Mouse (Mus musculus): ENCODE data around the gene Myh6.
"Not testable (repeated sequence)": the region's sequence is repeated elsewhere in the genome, so short reads cannot be mapped to it uniquely, and the experiment has no call there.

Gene Myh6

GRCm38 (mm10) chr14:54966320-54966977 is at the start of gene Myh6:
Gene Myh6, minus strand, starts transcription at chr14:54966927.
- DNase-seq (ENCODE audit: low read depth) = no peak

DNA sequence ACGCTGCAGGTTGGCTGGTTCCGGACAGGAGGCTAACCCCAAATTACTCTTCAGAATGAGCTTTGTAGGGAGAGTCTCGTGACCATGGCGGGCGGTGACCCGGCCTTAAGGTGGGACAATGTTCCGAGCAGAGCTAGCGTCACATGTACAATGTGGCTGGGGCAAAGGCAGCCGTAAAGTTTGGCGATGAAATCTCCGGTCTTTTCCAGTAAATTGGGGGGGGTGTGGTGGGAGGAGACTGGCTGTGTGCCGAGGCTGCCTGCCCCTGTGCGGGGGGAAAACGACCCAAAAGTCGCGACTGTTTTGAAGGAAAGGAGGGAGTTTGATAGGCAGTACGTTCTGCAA is 49.0 kb upstream of the Myh6 start:
- no peak for DNase-seq (ENCODE audit: low read depth)

- DNase-seq (ENCODE audit: low read depth) = peak; percentile 99
Measured at GRCm38 (mm10) chr14:55014991-55015766, 48.5 kb upstream of the Myh6 start, which contains the start of gene Ngdn. Gene Ngdn, plus strand, starts transcription at chr14:55015454.

DNA sequence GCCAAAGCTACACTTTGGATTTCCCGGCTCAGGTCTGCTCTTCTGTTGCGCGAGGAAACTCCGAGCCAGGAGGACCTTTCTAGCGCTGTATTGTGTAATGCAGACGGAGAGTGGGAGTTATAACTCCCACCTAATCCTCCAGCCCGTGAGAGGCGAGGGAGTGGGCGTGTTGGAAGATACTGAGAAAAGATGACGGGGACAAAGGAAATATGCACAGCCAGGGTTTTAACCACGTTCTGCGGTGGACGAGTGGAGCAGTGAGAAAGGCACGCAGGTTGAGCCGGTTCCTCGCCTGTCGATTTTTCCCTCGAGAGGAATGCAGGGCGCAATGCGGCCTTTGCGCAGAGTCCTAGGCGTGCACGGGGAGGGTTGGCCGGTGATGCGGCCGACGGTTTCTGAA is 47.9 kb upstream of the Myh6 start:
- DNase-seq (ENCODE audit: low read depth) = no peak

- no peak for DNase-seq (ENCODE audit: low read depth)
Measured at GRCm38 (mm10) chr14:55011116-55011515, 44.4 kb upstream of the Myh6 start.

GRCm38 (mm10) chr14:55008417-55008816 is 41.7 kb upstream of the Myh6 start:
- DNase-seq (ENCODE audit: low read depth) = no peak

GRCm38 (mm10) chr14:55007120-55007908 is 40.6 kb upstream of the Myh6 start:
- no peak for DNase-seq (ENCODE audit: low read depth)

DNA sequence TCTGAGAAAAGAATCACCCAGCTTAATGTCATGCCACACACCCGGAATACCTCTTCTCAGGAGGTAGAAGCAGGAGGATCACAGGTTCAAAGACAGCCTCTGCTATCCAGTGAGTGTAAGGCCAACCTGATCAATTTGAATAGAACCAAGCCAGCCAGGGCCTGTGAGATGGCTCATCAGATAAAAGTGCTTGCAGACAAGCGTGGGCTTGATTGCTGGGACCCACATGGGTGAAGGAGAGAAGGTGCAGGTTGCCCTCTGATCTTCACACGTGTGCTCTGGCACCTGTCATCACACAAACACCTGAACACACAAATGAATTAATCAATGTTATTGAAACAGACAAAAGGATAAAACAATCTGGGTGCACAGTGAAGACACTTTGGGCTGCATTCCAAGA is 39.8 kb upstream of the Myh6 start:
- DNase-seq (ENCODE audit: low read depth) = no peak

DNA sequence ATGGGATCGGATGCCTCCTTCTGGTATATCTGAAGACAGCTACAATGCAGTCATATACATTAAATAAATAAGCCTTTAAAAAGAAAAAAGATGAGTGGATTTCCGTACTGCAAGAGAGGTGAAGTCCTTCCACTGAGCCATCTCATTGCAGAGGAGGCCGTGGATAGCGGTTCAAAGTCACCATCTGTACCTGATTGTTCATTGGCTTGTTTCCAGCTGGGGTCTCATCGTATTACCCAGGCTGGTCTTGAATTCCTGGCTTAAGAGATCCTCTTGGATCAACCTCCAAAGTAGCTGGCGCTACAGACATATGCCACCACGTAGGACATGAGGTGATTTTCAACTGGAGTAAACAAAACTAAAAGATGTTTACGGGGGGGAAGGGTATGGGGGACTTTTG is 39.2 kb upstream of the Myh6 start:
- DNase-seq (ENCODE audit: low read depth) = no peak

- DNase-seq (ENCODE audit: low read depth) = no peak
Measured at GRCm38 (mm10) chr14:55005506-55005905, 38.8 kb upstream of the Myh6 start.

DNA sequence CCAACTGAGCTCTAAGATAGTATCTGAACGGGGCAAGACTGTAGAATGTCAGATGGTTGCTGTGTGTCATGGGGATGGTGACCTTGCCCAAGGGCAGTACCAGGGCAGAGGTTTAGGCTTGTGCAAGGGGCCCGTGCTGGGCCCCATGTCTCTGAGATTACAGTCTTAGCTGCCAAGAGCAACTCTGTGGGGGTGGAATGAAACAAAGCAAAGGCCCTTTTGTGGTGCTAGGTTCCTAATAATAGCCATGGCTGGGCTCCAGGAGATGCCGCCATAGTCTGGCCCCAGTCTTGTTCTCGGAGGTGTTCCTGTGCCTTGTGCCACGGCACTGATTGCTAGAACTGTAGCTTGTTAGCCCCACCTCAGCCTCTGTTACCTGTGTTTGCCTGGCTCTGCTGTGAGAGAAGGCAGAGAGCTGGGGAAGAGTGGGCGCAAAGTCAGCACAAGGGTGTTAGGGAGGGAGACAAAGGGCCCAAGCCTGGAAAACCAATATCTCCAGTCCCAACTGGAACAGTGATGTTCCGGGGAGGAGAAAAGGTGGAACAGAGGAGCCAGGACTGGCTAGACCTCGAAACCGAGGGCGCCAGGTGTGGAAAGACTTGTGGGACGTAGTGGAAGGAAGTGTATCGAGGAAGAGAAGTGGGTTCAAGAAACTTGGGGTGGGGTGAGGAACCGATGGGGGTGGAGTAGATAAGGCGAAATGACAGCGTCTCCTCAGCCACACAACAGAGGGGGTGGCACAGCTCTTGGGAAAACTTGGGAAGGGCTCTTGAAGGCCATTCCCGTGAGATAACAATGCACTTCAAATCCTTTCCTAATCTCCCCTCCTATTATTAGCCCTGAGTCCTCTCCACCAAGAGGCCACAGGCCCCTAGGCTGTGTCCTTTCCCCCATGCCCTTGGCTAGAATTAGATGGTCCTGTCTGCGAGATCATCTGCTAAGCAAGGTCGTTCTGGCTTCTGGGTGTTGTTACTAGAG is 37.4 kb upstream of the Myh6 start:
- peak; percentile 7 for DNase-seq (ENCODE audit: low read depth)

- DNase-seq (ENCODE audit: low read depth) = no peak
Measured at GRCm38 (mm10) chr14:55002687-55003120, 36.0 kb upstream of the Myh6 start.

DNA sequence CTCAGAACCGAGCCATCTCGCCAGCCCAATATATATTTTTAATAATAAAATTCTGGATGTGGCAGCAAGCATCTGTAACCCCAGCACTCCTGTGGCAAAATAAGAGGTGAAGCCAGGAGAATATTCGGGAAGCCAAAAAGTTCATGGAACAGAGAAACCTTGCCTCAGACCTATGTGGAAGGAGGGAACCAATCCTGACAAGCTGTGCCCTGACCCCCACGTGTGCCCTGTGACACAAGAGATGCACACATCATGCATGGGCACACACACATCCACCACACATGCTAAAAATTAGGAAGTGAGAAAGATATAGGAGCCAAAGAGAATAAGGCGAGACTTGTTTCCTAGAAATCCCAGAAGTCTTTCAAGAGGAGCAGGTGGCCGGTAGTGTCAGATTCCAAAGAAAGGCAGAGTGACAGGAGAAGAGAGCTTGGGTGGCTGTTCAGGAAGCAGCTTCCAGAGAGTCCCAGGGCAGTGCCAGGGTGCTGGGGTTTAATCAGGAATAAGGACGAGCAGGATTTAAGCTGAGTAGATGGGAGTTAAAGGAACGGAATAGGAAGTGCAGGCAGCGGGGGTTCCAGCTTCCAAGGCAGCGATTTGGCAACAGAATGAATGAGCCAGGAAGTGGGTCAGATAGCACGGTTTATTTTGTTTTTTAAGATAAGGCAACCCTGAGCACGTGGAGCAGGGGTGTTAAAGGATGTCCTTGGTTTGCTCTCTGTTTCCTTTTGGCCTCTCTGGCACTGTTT is 35.4 kb upstream of the Myh6 start:
- no peak for DNase-seq (ENCODE audit: low read depth)

GRCm38 (mm10) chr14:55001446-55001845 is 34.7 kb upstream of the Myh6 start:
- no peak for DNase-seq (ENCODE audit: low read depth)

GRCm38 (mm10) chr14:55000814-55001213 is 34.1 kb upstream of the Myh6 start:
- no peak for DNase-seq (ENCODE audit: low read depth)

GRCm38 (mm10) chr14:54999868-55000267 is 33.1 kb upstream of the Myh6 start:
- DNase-seq (ENCODE audit: low read depth) = not testable (repeated sequence)

DNA sequence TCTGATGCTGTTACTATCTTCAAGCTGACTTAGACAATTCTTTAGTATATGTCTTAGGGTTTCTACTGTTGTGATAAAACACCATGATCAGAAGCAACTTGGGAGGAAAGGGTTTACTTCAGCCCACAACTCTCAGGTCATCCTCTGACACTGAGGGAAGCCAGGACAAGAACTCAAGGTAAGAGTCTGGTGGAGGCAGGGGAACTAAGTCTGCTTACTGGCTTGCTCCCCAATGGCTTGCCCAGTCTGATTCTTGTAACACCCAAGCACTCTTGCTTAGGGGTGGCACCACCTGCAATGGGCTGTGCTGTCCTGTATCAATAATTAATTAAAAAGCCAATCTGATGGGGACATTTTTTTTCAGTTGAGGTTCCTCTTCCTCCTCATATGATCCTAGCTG is 32.0 kb upstream of the Myh6 start:
- DNase-seq (ENCODE audit: low read depth) = no peak

DNA sequence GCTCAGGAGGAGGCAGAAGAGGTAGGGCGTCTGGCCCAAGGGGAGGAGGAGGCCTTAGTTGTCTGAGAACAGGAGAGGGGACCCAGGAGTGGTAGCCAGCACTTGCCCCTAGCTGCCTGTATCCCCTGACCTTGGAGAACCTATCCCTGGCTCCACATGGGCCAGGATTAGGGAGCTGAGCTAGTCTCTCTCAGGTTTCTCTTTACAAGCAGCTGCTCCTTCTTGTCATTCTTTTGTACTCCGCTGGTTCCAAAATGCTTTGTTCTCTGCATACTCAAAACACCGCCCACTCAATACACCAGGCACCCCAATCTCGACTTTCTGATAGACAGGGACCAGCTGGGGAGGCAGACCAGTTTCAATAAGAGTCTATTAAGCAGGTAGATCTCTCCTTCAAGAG is 30.6 kb upstream of the Myh6 start:
- DNase-seq (ENCODE audit: low read depth) = no peak

- DNase-seq (ENCODE audit: low read depth) = no peak
Measured at GRCm38 (mm10) chr14:54996793-54997192, 30.1 kb upstream of the Myh6 start.

GRCm38 (mm10) chr14:54995457-54996138 is 28.9 kb upstream of the Myh6 start:
- DNase-seq (ENCODE audit: low read depth) = no peak

GRCm38 (mm10) chr14:54994869-54995186 is 28.1 kb upstream of the Myh6 start:
- no peak for DNase-seq (ENCODE audit: low read depth)
